Mouse (Mus musculus): ENCODE results near the gene Tas1r1.

The Tas1r1 gene

DNA sequence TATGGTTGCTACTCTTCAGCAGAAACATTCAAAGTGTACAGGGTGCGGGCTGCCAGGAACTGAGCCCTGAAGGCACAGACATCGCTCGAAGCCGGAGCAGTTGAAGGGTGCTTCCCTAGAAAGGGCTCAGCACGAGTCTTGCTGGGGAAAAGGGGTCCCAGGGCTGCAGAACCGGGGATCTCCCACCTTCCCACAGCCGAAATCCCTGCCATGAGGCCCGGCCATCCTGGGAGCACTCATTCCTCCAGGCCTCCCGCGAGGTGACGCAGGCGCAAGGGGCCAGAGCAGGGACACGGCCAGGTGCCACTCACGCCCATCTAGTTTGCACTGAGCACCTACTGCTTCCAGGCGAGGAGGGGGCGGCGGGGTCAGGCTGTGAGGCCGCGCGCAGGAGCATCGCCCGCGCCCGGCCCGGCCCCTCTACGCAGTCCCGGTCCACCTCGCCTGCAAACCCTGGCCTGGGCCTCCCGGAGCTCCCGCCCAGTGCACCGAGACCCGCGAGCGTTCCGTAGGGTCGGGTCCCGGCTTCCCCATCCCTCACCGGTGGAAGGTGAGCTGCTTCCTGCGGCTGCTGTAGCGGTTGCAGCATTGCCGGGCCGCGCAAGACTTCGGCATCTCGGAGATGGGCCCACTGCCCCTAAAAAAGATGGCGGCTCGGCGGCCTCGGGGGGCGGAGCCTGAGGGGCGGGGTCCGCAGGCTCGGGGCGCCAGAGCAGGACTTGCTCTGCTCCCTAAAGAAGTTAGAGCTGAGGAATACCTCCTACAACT is 49.8 kb downstream of the Tas1r1 start, which contains the start of gene Thap3:
TSS of gene Thap3 (minus strand) at position 656 of the 768 bp plus-strand sequence.
- no peak for DNase-seq (ENCODE audit: low read depth, low spot score)

DNA sequence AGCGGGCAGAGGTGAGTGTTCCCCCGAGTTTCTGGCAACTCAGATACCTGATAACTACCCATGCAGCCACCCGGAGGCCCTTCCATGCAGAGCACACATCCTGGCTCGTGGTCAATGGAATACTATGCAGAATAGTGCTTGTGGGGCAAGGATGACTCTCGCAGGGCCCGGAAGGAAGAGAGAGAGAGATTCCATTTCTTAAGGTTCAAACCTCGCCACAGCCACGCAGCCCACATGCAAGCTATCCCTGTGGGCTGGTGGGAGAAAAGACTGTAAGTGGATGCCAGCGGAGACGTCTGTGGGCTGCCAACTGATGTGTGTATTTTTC is 50.4 kb downstream of the Tas1r1 start:
- DNase-seq (ENCODE audit: low read depth, low spot score) = no peak

DNA sequence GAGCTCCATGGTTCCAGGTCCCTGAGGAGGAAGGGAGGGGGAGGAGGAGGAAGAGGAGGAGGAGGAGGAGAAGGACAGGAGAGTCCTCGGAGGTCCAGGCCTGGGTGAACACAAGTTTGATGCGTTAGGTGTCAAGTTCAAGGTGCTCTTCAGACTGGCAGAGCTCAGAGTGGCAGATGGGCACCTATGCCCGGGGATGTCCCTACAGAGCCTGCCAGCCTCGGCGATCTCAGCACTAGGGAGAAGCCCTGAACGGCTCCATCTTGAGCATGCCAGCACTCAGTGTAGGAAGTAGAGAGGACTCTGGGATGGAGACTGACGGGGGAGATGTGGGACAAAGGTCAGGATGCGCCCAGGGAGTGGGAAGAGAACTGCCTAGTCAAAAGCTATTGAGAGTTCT is 51.7 kb downstream of the Tas1r1 start:
- no peak for DNase-seq (ENCODE audit: low read depth, low spot score)

DNA sequence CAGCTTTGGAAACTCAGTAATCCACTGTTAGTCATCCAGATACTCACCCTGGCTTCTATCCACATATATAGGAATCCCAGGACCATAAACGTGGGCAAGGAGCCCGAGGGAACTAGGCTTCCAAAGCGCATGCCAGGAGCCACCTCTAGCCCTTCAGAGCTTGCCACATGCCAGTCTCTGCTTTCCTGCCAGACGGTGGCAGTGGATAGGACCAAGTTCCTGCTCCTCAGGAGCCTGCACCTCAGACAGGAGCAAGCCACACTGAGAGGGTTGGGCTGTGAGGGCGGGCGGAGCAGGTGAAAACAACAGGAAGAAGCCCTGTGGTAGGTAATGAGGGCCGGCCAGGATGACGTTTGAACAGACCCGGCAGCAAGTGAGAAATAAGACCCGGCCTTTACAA is 52.5 kb downstream of the Tas1r1 start:
- no peak for DNase-seq (ENCODE audit: low read depth, low spot score)

DNA sequence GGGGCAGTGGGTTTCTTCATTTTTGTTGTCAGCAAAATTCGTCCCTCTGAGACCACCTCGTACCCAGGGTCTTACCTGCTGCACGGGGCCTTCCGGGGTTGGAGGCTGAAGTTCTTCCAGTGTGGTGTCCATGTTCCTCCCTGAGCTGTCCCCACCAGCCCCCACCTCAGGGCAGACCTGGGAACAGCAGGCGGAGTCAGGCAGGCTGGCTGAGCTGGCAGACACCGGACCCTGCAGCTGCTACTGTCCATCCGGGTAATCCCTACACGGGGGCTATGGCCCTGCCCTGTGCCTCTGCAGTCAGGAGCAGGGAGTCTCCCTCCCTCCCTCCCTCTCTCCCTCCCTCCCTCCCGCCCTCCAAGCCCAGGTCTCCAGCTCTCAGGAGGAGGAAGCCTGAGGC is 54.8 kb downstream of the Tas1r1 start:
- no peak for DNase-seq (ENCODE audit: low read depth, low spot score)

DNA sequence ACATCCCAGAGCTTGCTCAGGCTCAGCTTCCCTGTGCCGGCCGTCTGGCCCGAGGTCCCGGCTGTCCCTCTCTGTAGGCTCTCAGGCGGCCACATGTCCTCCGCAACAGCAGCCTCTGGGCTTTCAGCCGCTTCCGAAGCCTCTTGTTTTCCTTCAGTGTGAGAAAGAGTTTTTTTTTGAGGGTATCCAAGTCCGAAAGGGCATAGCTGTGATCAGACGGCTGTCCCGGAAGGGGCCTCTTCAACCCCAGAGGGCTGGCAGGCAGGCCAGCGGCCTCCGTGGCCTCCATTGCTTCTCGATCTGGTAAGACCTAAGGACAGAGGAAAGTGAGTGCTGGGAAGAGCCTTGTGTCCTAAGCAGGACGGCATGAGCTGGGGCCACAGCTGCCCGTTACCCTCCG is 55.3 kb downstream of the Tas1r1 start:
- DNase-seq (ENCODE audit: low read depth, low spot score) = no peak

DNA sequence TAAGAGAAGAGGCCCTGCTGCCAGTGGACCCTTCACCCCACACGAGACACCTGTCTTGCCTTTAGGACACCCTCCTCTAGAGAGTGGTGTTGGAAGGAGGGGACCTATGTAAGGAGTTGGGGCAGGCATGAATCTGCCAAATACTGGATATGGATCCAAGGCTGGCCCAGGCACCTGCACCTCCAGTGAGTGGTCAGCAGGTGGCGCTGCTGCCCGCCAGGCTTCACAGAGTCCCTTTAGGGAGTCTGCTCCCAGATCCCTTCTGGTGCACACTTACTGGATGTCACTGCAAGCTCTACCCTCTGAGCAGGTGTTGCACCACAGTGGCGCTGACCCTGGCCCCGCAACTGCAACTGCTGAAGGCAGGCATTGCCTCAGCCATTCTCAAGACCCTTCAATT is 57.0 kb downstream of the Tas1r1 start:
- DNase-seq (ENCODE audit: low read depth, low spot score) = no peak

DNA sequence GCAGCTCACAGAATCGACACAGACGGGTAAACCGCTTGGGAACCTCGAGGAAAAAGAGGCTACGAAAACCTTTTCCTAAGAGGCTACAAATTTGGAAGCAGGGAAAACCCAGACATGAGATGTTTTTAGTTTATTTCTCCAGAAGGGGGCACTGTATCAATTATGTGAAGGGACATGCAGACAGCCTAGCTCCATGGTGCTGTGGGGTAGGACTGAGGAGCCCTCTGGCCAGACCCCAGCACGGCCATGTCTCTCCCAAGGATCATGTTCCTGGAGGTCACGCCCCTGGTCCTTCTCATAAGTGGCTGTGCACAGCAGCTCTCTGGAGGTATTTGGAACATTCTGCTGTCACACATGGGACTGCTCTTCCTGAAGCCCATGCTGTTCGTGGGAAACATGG is 57.7 kb downstream of the Tas1r1 start:
- no peak for DNase-seq (ENCODE audit: low read depth, low spot score)
